Mouse (Mus musculus) stomach, postnatal 0 days (tissue): ENCODE measurements around the gene Gm960. TPM values are rescaled to one million over a fixed set of nuclear protein-coding genes. Genes with fewer than 3 reads are reported as not detected.

Experiments used
- ATAC-seq: fragments of 200-750 bp; cut with Nextera tagmentation; 2 replicates; pipeline ENCODE4 v1.8.0; 2017; ENCODE audit not compliant: low FRiP score, low TSS enrichment
- DNase-seq: peaks from one replicate; pipeline ENCODE4 v3.0.0-alpha.2; 2016; ENCODE audit warnings: low spot score
- H3K27ac ChIP-seq: fragments of 300-500 bp; sonication (generic); replicated peaks from 2 replicates; pipeline ENCODE4 v1.5.1; 2014; ENCODE audit warnings: mild to moderate bottlenecking, control low read depth
- H3K27me3 ChIP-seq: fragments of 300-500 bp; sonication (generic); 2 replicates; pipeline ENCODE4 v1.6.1; 2014; ENCODE audit warnings: low read length; ENCODE audit not compliant: control insufficient read depth, insufficient read depth
- H3K36me3 ChIP-seq: fragments of 300-500 bp; sonication (generic); 2 replicates; pipeline ENCODE4 v1.6.1; 2014; ENCODE audit warnings: low read length, mixed read lengths; ENCODE audit not compliant: control insufficient read depth, insufficient read depth
- H3K4me1 ChIP-seq: fragments of 300-500 bp; sonication (generic); replicated peaks from 2 replicates; pipeline ENCODE4 v1.6.1; 2014; ENCODE audit warnings: antibody characterized with exemption; ENCODE audit not compliant: control insufficient read depth, insufficient read depth
- H3K4me2 ChIP-seq: fragments of 300-500 bp; sonication (generic); replicated peaks from 2 replicates; pipeline ENCODE4 v1.6.1; 2014; ENCODE audit warnings: low read depth, mild to moderate bottlenecking, control low read depth, moderate library complexity
- H3K4me3 ChIP-seq: fragments of 300-500 bp; sonication (generic); 2 replicates; pipeline ENCODE4 v1.5.1; 2014; ENCODE audit warnings: low read depth, low read length, control low read depth
- H3K9ac ChIP-seq: fragments of 300-500 bp; sonication (generic); 2 replicates; pipeline ENCODE4 v1.6.1; 2014; ENCODE audit warnings: mild to moderate bottlenecking, low read length, control low read depth, mixed read lengths
- H3K9me3 ChIP-seq: fragments of 300-500 bp; sonication (generic); 2 replicates; pipeline ENCODE4 v1.6.1; 2016; ENCODE audit warnings: low read length; ENCODE audit not compliant: control insufficient read depth
- CTCF ChIP-seq: IDR thresholded peaks from 2 replicates; pipeline ENCODE4 v1.5.1; 2016; ENCODE audit warnings: antibody characterized with exemption, low read depth, mild to moderate bottlenecking, moderate library complexity
- EP300 ChIP-seq: optimal IDR thresholded peaks from 2 replicates; pipeline ENCODE3; 2016; ENCODE audit warnings: antibody characterized with exemption
- WGBS: fragments of 180-500 bp; shearing (Covaris S2); extraction: QIAGEN DNeasy Blood & Tissue Kit; methylation state at CpG from one replicate; pipeline ENCODE4 v1.1.7; 2014; 5-methylcytosine and 5-hydroxymethylcytosine counted together
- polyA plus RNA-seq: library from polyadenylated mRNA; unstranded; fragments of >200 nt; fragmentation: Nextera tagmentation; extraction: Ambion mirVana; gene quantifications from 2 replicates; pipeline ENCODE4 v1.2.1, GENCODE M21; 2015

Gene Gm960
- polyA plus RNA-seq, 1 experiment from 2014 or later: 2.3 TPM

- peaks cover 7% of the 10 kb centered on the region; the same call in 1 of the 2 replicates for H3K36me3 ChIP-seq
- peak; percentile 90 for ATAC-seq
Measured at GRCm38 (mm10) chr19:4615151-4616093, 83.0 kb downstream of the Gm960 start, which contains the start of gene Lrfn4. TSS of gene Lrfn4 (minus strand) at chr19:4615667.

GRCm38 (mm10) chr19:4614305-4615150 lies 83.9 kb downstream of the Gm960 start:
- 19% methylated on average over 40 of the region's 49 CpGs for WGBS
- H3K36me3 ChIP-seq: peaks cover 7% of the 10 kb centered on the region; the same call in 1 of the 2 replicates
- H3K4me2 ChIP-seq: peak overlapping the region; percentile 93
- H3K9ac ChIP-seq: peak overlapping the region; percentile 84
- H3K4me1 ChIP-seq: 0 out of 2 replicates have a peak, but pooled peaks cover 2% of the 10 kb centered on the region
- H3K27me3 ChIP-seq: no peaks in the 10 kb centered on the region
- DNase-seq (peak; percentile 63), ATAC-seq (peak; percentile 12)
- H3K9me3 ChIP-seq: no peaks in the 10 kb centered on the region
- TF ChIP-seq CTCF (no peak), EP300 (no peak)
- peak overlapping the region; percentile 87 for H3K27ac ChIP-seq
- H3K4me3 ChIP-seq: peak overlapping the region; percentile 78

More at GRCm38 (mm10) chr19:4615151-4616093, 83.0 kb downstream of the Gm960 start, which contains the start of gene Lrfn4:
- peak within 1 kb of the TSS; percentile 93 for H3K4me2 ChIP-seq
- H3K9ac ChIP-seq: peak within 1 kb of the TSS; percentile 84
- H3K27me3 ChIP-seq: no peaks in the 10 kb centered on the region
- H3K9me3 ChIP-seq: no peaks in the 10 kb centered on the region
- peak; percentile 95 for DNase-seq
- H3K4me3 ChIP-seq: peak within 1 kb of the TSS; percentile 78
- 0 out of 2 replicates have a peak, but pooled peaks cover 2% of the 10 kb centered on the region for H3K4me1 ChIP-seq
- H3K27ac ChIP-seq: peak within 1 kb of the TSS; percentile 87
- WGBS: under 1% methylated on average over 68 of the region's 87 CpGs
- TF ChIP-seq CTCF: peak; percentile 43
- no peak for TF ChIP-seq EP300

DNA sequence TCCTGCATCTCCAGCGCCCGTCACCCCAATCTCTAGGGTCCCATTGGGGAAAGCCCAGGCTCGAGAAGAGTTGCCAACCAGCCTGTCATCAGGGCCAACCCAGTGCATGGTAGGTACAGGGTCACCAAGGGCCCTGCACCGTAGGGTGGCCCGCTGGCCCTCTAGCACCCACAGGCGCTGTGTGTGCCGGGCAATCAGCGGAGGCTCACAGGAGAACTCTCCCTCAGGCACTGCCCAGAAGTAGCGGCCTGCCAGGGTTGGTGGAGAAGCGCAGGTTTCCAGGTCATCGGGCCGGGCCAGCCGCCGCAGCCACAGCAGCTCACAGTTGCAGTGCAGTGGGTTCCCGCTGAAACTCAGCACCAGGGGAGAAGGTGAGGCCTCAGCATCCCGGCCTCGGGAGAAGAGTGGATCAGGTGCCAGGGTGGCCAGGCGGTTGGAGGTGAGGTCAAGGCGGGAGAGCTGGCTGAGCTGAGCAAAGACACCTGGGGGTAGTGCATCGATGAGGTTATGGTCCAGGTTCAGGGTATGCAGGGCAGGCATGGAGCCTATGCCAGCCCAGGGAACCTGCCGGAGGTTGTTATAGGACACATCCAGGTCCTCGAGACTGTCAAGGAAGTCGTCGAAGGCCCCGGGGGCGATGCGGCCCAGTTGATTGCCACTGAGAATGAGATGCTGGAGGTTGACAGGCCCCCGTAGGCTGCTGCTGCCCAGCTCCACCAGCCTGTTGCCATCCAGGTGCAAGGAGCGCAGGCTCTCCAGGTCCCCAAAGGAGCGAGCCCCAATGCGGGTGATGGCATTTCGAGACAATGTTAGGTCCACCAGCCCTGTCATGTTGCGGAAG lies 84.8 kb downstream of the Gm960 start:
- peaks cover 7% of the 10 kb centered on the region; the same call in 1 of the 2 replicates for H3K36me3 ChIP-seq
- no peak overlapping the region for H3K27ac ChIP-seq
- no peaks in the 10 kb centered on the region for H3K9me3 ChIP-seq
- H3K27me3 ChIP-seq: no peaks in the 10 kb centered on the region
- peak; percentile 30 for DNase-seq
- 0 out of 2 replicates have a peak, but pooled peaks cover 2% of the 10 kb centered on the region for H3K4me1 ChIP-seq
- no peak for TF ChIP-seq CTCF
- H3K4me2 ChIP-seq: peak overlapping the region; percentile 93
- H3K4me3 ChIP-seq: 0 out of 2 replicates have a peak overlapping the region, but pooled peaks have one; percentile 78
- no peak for ATAC-seq
- 87% methylated on average over 33 of the region's 33 CpGs for WGBS
- H3K9ac ChIP-seq: no peak overlapping the region

DNA sequence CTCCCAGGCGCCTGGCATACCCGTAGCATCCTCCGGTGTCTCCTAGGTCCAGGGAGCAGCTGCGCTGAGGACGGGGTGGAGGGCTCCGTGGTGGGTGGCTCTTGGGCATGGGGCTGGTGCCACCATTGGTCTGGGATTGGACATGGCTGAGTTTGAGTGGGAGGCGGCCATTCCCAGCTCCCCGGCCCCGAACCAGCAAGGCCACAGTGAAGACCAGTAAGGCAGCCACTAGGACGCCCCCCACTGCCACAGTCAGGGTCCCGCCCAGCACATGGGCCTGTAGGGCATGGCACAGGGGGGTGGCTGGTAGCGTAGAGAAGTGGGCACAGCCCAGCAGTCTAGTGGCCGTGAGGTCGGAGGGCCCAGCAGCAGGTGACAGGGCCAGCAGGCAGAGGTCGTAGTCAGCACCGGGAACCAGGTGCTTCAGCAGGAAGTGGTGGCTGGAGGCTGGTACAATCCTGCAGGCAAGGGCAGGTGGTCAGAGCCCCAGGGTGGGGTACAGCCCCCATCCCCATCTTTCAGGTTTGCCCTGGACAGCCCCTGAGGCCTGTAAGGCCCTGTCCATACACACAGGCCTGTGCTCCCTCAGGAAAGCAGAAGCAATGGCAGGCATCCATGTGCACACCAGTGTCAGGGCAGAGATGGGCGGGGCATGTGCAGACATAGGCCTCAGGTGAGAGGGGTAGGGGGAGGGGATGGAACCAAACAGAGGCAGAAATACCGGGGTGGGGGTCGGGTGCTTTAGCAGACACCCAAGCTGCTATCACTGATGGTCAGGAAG lies 86.1 kb downstream of the Gm960 start:
- H3K4me2 ChIP-seq: no peak overlapping the region
- H3K9me3 ChIP-seq: no peaks in the 10 kb centered on the region
- DNase-seq (peak; percentile 37), ATAC-seq (no peak)
- H3K27me3 ChIP-seq: no peaks in the 10 kb centered on the region
- no peak overlapping the region for H3K9ac ChIP-seq
- H3K27ac ChIP-seq: no peak overlapping the region
- WGBS: 87% methylated on average over 19 of the region's 19 CpGs
- 0 out of 2 replicates have a peak, but pooled peaks cover 2% of the 10 kb centered on the region for H3K4me1 ChIP-seq
- no peak for TF ChIP-seq CTCF
- H3K36me3 ChIP-seq: peaks cover 7% of the 10 kb centered on the region; the same call in 1 of the 2 replicates
- H3K4me3 ChIP-seq: no peak overlapping the region
